7 mouse cellular contexts compared by ENCODE assay signal in genomic region chr17:31519946-31520838, GRCm38 (mm10). TPM values are rescaled to one million over a fixed set of nuclear protein-coding genes. Genes with fewer than 3 reads are reported as not detected.
A peak's percentile ranks its signal among the peaks of the same experiment; 100 is the strongest.
DNase-seq lines count a peak whose midpoint lies in the region; ATAC-seq lines count a peak whose summit lies in the region.

Wdr4 (minus strand) TSS chr17:31519980.
Ndufv3 (plus strand) TSS chr17:31520115.

- WGBS in intestine, embryonic 15.5 days, result under 1% methylated on average over 45 of the region's 45 CpGs
- under 1% methylated on average over 45 of the region's 45 CpGs for WGBS in midbrain, embryonic 10.5 days

- peak within 1 kb of the TSS; percentile 75 for H3K9ac ChIP-seq in intestine, embryonic 15.5 days

- H3K4me1 ChIP-seq in intestine, embryonic 15.5 days (replicated peaks), result peaks cover 18% of the 10 kb centered on the region
- peaks cover 23% of the 10 kb centered on the region for H3K4me1 ChIP-seq in midbrain, embryonic 10.5 days

- H3K4me3 ChIP-seq in intestine, embryonic 15.5 days (replicated peaks), result peak within 1 kb of the TSS; percentile 84
- H3K4me3 ChIP-seq in midbrain, embryonic 10.5 days, result peak within 1 kb of the TSS; percentile 85

- DNase-seq in adrenal gland, adult 2 months, result peak; percentile 100
- DNase-seq in embryo, embryonic 11.5 days (ENCODE audit: low read depth, low spot score), result peak; percentile 98
- DNase-seq in gastrocnemius, postnatal 36 days, result peak; percentile 98 to 99
- DNase-seq in left cerebral cortex, postnatal 25 days (ENCODE audit: low spot score in 2 of 2), result peak; percentile 98 to 99
- DNase-seq in midbrain, embryonic 10.5 days (ENCODE audit: low spot score), result peak; percentile 97
- peak; percentile 98 for DNase-seq in right cerebral cortex, postnatal 4 days

- no peaks in the 10 kb centered on the region for H3K27me3 ChIP-seq in intestine, embryonic 15.5 days (replicated peaks)
- H3K27me3 ChIP-seq in midbrain, embryonic 10.5 days (ENCODE audit: low read depth, poor library complexity, severe bottlenecking), result no peaks in the 10 kb centered on the region

- intact Hi-C loops in gastrocnemius, postnatal 36 days (cut with DNase I), result loop anchor here (5.0 kb wide), 1 partner anchor 37 kb away; no protein-coding TSS in a partner anchor
- intact Hi-C loops in left cerebral cortex, postnatal 25 days (cut with DNase I), result loop anchor here (2.0 to 10.0 kb wide), 2 partner anchors 45 to 505 kb away; partner anchors contain the start of gene Pknox1

- H3K27ac ChIP-seq in intestine, embryonic 15.5 days, result peak within 1 kb of the TSS; percentile 91
- H3K27ac ChIP-seq in midbrain, embryonic 10.5 days (replicated peaks), result peak within 1 kb of the TSS; percentile 89

- no peaks in the 10 kb centered on the region for H3K9me3 ChIP-seq in intestine, embryonic 15.5 days
- H3K9me3 ChIP-seq in midbrain, embryonic 10.5 days (replicated peaks), result no peaks in the 10 kb centered on the region

- peaks cover 5% of the 10 kb centered on the region; the same call in 1 of the 2 replicates for H3K36me3 ChIP-seq in intestine, embryonic 15.5 days
- H3K36me3 ChIP-seq in midbrain, embryonic 10.5 days, result peaks cover 31% of the 10 kb centered on the region

- peak within 1 kb of the TSS; percentile 62 for H3K4me2 ChIP-seq in intestine, embryonic 15.5 days (replicated peaks)

- ATAC-seq in intestine, embryonic 15.5 days, result peak; percentile 98

RNA-seq across cellular contexts. Expression of gene Wdr4, which starts in this region (rescaled TPM):
- 10 to 100 TPM; 15.8 to 19.1 TPM for total RNA-seq in adrenal gland, adult 2 months (2021)
- polyA plus RNA-seq in adrenal gland, adult 2 months (2012; rRNA removed), result 35.0 and 41.2 TPM in 2 replicates
- total RNA-seq in gastrocnemius, postnatal 36 days (2021), result 1 to 10 TPM; 5.0 to 5.3 TPM
- polyA plus RNA-seq in intestine, embryonic 15.5 days (2015; fragmentation: Nextera tagmentation; extraction: Ambion mirVana), result 45.3 and 47.0 TPM in 2 replicates
- 10 to 100 TPM; 25.4 to 25.6 TPM for total RNA-seq in left cerebral cortex, postnatal 25 days (2021)
- polyA plus RNA-seq in midbrain, embryonic 10.5 days (2016; fragmentation: Nextera tagmentation; extraction: Ambion mirVana), result 70.2 and 76.7 TPM in 2 replicates

RNA-seq across cellular contexts. Expression of gene Ndufv3, which starts in this region (rescaled TPM):
- total RNA-seq in adrenal gland, adult 2 months (2021), result 100 to 1,000 TPM; 472 to 552 TPM
- 84.6 and 101 TPM in 2 replicates for polyA plus RNA-seq in adrenal gland, adult 2 months (2012; rRNA removed)
- 100 to 1,000 TPM; 439 to 467 TPM for total RNA-seq in gastrocnemius, postnatal 36 days (2021)
- 404 and 457 TPM in 2 replicates for polyA plus RNA-seq in intestine, embryonic 15.5 days (2015; fragmentation: Nextera tagmentation; extraction: Ambion mirVana)
- 100 to 1,000 TPM; 265 to 268 TPM for total RNA-seq in left cerebral cortex, postnatal 25 days (2021)
- 249 and 258 TPM in 2 replicates for polyA plus RNA-seq in midbrain, embryonic 10.5 days (2016; fragmentation: Nextera tagmentation; extraction: Ambion mirVana)

Comparison
In these comparisons a context has a peak if more than half of its experiments do, and no peak if none do; other contexts are left out.
1. Peak in every context shown above with its lines: DNase-seq, ATAC-seq, H3K4me3 ChIP-seq and H3K27ac ChIP-seq.